ENCODE assay signal across 9 mouse cellular contexts in genomic region chr2:103480240-103480639, GRCm38 (mm10). TPM values are rescaled to one million over a fixed set of nuclear protein-coding genes. Genes with fewer than 3 reads are reported as not detected.
A peak's percentile ranks its signal among the peaks of the same experiment; 100 is the strongest.
DNase-seq lines count a peak whose midpoint lies in the region; ATAC-seq lines count a peak whose summit lies in the region.
"Had no signal": no experiment of that assay in that cellular context is flagged by ENCODE, and none has a peak within 500 bp of the region (broad histone marks: within the 10 kb centered on the region; RNA-seq: fewer than 3 reads in every experiment).

No protein-coding gene starts in this region.

- H3K4me1 ChIP-seq in heart, embryonic 13.5 days = peaks cover 33% of the 10 kb centered on the region

- H3K27me3 ChIP-seq in heart, embryonic 13.5 days (replicated peaks) = no peaks in the 10 kb centered on the region

- H3K4me3 ChIP-seq in heart, embryonic 13.5 days = no peak overlapping the region

- peak overlapping the region; percentile 28; the same call in 1 of the 2 replicates for H3K27ac ChIP-seq in heart, embryonic 13.5 days (replicated peaks)

- WGBS in heart, embryonic 13.5 days = 75% methylated on average over 8 of the region's 8 CpGs

- ATAC-seq in heart, embryonic 13.5 days (ENCODE audit: extremely low read depth, insufficient number of reproducible peaks, low FRiP score, low TSS enrichment) = peak; percentile 64

- peak overlapping the region; percentile 87 for H3K4me2 ChIP-seq in heart, embryonic 13.5 days

- H3K9ac ChIP-seq in heart, embryonic 13.5 days = no peak overlapping the region

- H3K9me3 ChIP-seq in heart, embryonic 13.5 days = no peaks in the 10 kb centered on the region

- peaks cover 9% of the 10 kb centered on the region for H3K36me3 ChIP-seq in heart, embryonic 13.5 days

- peak; percentile 22 for DNase-seq in adrenal gland, postnatal 14 days
- DNase-seq in adrenal gland, postnatal 10 days = no peak
- peak; percentile 33 for DNase-seq in spleen, adult 12 weeks (ENCODE audit: low spot score)
- DNase-seq in spleen, adult 18-20 months = no peak
- DNase-seq in ovary, postnatal 14 days (ENCODE audit: low spot score) = no peak
- DNase-seq in frontal cortex, postnatal 25 days (ENCODE audit: low spot score in 2 of 2) = no peak
- no peak for DNase-seq in left cerebral cortex, adult 8-10 months (ENCODE audit: low spot score in 2 of 2)
- DNase-seq: lung, postnatal 10 days had no signal

RNA-seq across cellular contexts. Expression of gene Cat, which starts 4.7 kb away (rescaled TPM):
- 475 and 505 TPM in 2 replicates for total RNA-seq in adrenal gland, postnatal 14 days (2021)
- total RNA-seq in adrenal gland, postnatal 10 days (2021) = 100 to 1,000 TPM; 371 to 498 TPM
- polyA plus RNA-seq in heart, embryonic 13.5 days (2015; fragmentation: Nextera tagmentation; extraction: Ambion mirVana) = 71.3 and 81.0 TPM in 2 replicates
- 10 to 100 TPM; 43.7 to 51.4 (median 48.4) TPM for total RNA-seq in left cerebral cortex, adult 8-10 months (2022)

Comparison
In these comparisons a context has a peak if more than half of its experiments do, and no peak if none do; other contexts are left out.
1. DNase-seq: peak in adrenal gland, postnatal 14 days (single experiment) and spleen, adult 12 weeks (single experiment); none in adrenal gland, postnatal 10 days (single experiment), spleen, adult 18-20 months (0 of 2), ovary, postnatal 14 days (single experiment), frontal cortex, postnatal 25 days (0 of 2) and left cerebral cortex, adult 8-10 months (0 of 2).